Mouse (Mus musculus): ENCODE measurements around the gene Mink1. TPM values are rescaled to one million over a fixed set of nuclear protein-coding genes. Genes with fewer than 3 reads are reported as not detected.

Gene Mink1
- polyA plus RNA-seq, 1 experiment from 2014 or later = 17.7 TPM

GRCm38 (mm10) chr11:70630129-70630528 is 67.4 kb downstream of the Mink1 start:
- Histone ChIP-seq H3K9ac (ENCODE audit: low read length) (no peak overlapping the region), H3K36me3 (ENCODE audit: control insufficient read depth, insufficient read depth, low read length) (no peaks in the 10 kb centered on the region), H3K4me1 (replicated peaks; ENCODE audit: control insufficient read depth, insufficient read depth, low read length) (no peaks in the 10 kb centered on the region), H3K4me3 (ENCODE audit: low read depth, low read length) (no peak overlapping the region), H3K4me2 (ENCODE audit: low read depth, low read length, severe bottlenecking) (no peak overlapping the region), H3K27me3 (ENCODE audit: control insufficient read depth, insufficient read depth, low read length) (no peaks in the 10 kb centered on the region), H3K9me3 (ENCODE audit: control insufficient read depth, low read length) (no peaks in the 10 kb centered on the region), H3K27ac (ENCODE audit: low read depth, low read length) (no peak overlapping the region)
- 76% methylated on average over 7 of the region's 7 CpGs for WGBS
- DNase-seq (ENCODE audit: low spot score) (no peak), ATAC-seq (replicated peaks; ENCODE audit: low FRiP score) (no peak)

DNA sequence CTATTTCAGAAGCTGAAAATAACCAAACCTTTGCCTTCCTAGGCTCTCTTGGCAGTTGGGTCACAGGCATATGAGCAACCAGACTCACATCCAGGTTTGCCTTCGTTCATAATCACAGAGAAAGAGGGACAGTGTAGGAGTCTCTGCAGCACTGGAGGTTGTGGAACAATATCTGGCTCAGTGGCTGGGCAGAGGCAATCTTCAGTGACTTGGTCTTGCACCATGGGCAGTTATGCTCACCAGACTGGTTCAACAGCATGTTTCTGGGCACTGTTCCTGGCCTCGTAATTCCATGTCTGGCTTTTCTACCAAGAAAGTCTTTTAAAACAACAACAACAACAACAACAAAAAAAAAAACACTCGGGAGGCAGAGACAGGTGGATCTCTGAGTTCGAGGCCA is 72.9 kb downstream of the Mink1 start:
- Histone ChIP-seq H3K4me2 (ENCODE audit: low read depth, low read length, severe bottlenecking) (no peak overlapping the region), H3K9ac (ENCODE audit: low read length) (no peak overlapping the region), H3K27ac (ENCODE audit: low read depth, low read length) (no peak overlapping the region), H3K36me3 (ENCODE audit: control insufficient read depth, insufficient read depth, low read length) (no peaks in the 10 kb centered on the region), H3K4me3 (ENCODE audit: low read depth, low read length) (no peak overlapping the region), H3K27me3 (ENCODE audit: control insufficient read depth, insufficient read depth, low read length) (no peaks in the 10 kb centered on the region), H3K9me3 (ENCODE audit: control insufficient read depth, low read length) (no peaks in the 10 kb centered on the region), H3K4me1 (replicated peaks; ENCODE audit: control insufficient read depth, insufficient read depth, low read length) (no peaks in the 10 kb centered on the region)
- no peak for ATAC-seq (replicated peaks; ENCODE audit: low FRiP score)
- DNase-seq (ENCODE audit: low spot score) = no peak
- 84% methylated on average over 4 of the region's 4 CpGs for WGBS

DNA sequence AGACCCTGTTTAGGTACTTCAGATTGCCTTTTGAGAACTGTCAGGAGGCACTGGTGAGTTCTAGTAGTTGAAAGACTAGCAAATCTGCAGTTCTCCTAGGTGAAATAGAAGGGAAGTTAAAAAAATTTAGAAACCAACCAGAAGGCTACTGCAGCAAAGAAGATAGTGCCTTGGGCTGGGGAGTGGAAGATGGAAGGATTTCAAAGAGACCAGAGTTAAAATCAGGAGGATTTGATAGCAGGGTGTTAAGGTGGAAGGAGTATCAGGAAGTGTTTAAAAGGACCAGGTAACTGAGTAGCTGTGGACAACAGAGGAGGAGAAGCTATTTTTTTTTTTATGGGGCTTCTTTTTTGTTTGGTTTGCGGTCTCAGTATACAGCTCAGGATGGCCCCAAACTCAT is 75.1 kb downstream of the Mink1 start:
- Histone ChIP-seq H3K36me3 (ENCODE audit: control insufficient read depth, insufficient read depth, low read length) (no peaks in the 10 kb centered on the region), H3K4me3 (ENCODE audit: low read depth, low read length) (no peak overlapping the region), H3K9me3 (ENCODE audit: control insufficient read depth, low read length) (no peaks in the 10 kb centered on the region), H3K27me3 (ENCODE audit: control insufficient read depth, insufficient read depth, low read length) (no peaks in the 10 kb centered on the region), H3K27ac (ENCODE audit: low read depth, low read length) (no peak overlapping the region), H3K9ac (ENCODE audit: low read length) (no peak overlapping the region), H3K4me1 (replicated peaks; ENCODE audit: control insufficient read depth, insufficient read depth, low read length) (no peaks in the 10 kb centered on the region), H3K4me2 (ENCODE audit: low read depth, low read length, severe bottlenecking) (no peak overlapping the region)
- ATAC-seq (replicated peaks; ENCODE audit: low FRiP score) (no peak), DNase-seq (ENCODE audit: low spot score) (no peak)
- WGBS = 89% methylated on average over 1 of the region's 1 CpGs

GRCm38 (mm10) chr11:70638293-70638692 is 75.6 kb downstream of the Mink1 start:
- 82% methylated on average over 1 of the region's 1 CpGs for WGBS
- Histone ChIP-seq H3K36me3 (ENCODE audit: control insufficient read depth, insufficient read depth, low read length) (no peaks in the 10 kb centered on the region), H3K9me3 (ENCODE audit: control insufficient read depth, low read length) (no peaks in the 10 kb centered on the region), H3K9ac (ENCODE audit: low read length) (no peak overlapping the region), H3K4me2 (ENCODE audit: low read depth, low read length, severe bottlenecking) (no peak overlapping the region), H3K4me3 (ENCODE audit: low read depth, low read length) (no peak overlapping the region), H3K4me1 (replicated peaks; ENCODE audit: control insufficient read depth, insufficient read depth, low read length) (no peaks in the 10 kb centered on the region), H3K27me3 (ENCODE audit: control insufficient read depth, insufficient read depth, low read length) (no peaks in the 10 kb centered on the region), H3K27ac (ENCODE audit: low read depth, low read length) (no peak overlapping the region)
- DNase-seq (ENCODE audit: low spot score) = no peak
- ATAC-seq (replicated peaks; ENCODE audit: low FRiP score) = no peak

DNA sequence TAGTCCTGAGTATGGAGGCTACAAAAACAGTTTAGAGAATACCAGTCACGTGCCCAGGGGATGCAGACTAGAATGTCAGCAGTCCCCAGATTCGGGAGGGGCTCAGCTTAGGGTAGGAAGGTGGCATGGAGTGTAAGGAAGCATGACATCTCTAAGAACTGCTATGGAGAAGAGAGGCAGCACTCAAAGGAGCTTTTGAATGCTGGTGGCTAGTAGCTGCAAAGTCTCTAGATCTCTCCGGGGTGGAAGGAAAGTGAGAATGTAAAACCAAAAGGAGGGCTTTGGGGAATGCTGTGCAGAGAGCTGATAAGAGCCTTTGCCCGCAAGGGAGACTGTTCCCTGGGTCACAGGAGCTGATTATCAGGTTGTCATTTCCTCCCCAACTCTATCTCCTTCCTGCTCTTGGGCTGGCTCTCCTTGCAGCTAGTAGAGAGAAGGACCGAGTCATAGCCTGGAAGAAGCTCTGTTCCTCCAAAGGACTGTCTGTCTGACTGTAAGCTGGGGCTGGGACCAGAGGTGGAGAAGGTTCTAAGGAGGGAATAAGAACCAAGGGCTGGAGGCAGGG is 76.1 kb downstream of the Mink1 start, which contains the start of gene Gp1ba:
TSS of gene Gp1ba (plus strand) at position 409 of the 565 bp plus-strand sequence.
- H3K4me3 ChIP-seq (ENCODE audit: low read depth, low read length) = no peak within 1 kb of the TSS
- H3K9me3 ChIP-seq (ENCODE audit: control insufficient read depth, low read length) = no peaks in the 10 kb centered on the region
- H3K4me1 ChIP-seq (replicated peaks; ENCODE audit: control insufficient read depth, insufficient read depth, low read length) = no peaks in the 10 kb centered on the region
- WGBS = 58% methylated on average over 5 of the region's 5 CpGs
- H3K4me2 ChIP-seq (ENCODE audit: low read depth, low read length, severe bottlenecking) = no peak within 1 kb of the TSS
- H3K9ac ChIP-seq (ENCODE audit: low read length) = no peak within 1 kb of the TSS
- DNase-seq (ENCODE audit: low spot score) = no peak
- no peak within 1 kb of the TSS for H3K27ac ChIP-seq (ENCODE audit: low read depth, low read length)
- H3K27me3 ChIP-seq (ENCODE audit: control insufficient read depth, insufficient read depth, low read length) = no peaks in the 10 kb centered on the region
- no peaks in the 10 kb centered on the region for H3K36me3 ChIP-seq (ENCODE audit: control insufficient read depth, insufficient read depth, low read length)
- no peak for ATAC-seq (replicated peaks; ENCODE audit: low FRiP score)

DNA sequence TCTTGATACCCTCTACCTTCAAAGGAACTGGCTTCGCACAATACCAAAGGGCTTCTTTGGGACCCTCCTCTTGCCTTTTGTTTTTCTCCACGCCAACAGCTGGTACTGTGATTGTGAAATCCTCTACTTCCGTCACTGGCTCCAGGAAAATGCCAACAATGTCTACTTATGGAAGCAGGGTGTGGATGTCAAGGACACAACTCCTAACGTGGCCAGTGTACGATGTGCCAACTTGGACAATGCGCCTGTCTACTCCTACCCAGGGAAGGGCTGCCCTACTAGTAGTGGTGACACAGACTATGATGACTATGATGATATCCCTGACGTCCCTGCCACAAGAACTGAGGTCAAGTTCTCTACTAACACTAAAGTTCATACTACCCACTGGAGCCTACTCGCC is 77.3 kb downstream of the Mink1 start:
- Histone ChIP-seq H3K4me1 (replicated peaks; ENCODE audit: control insufficient read depth, insufficient read depth, low read length) (no peaks in the 10 kb centered on the region), H3K9me3 (ENCODE audit: control insufficient read depth, low read length) (no peaks in the 10 kb centered on the region), H3K4me2 (ENCODE audit: low read depth, low read length, severe bottlenecking) (no peak overlapping the region), H3K4me3 (ENCODE audit: low read depth, low read length) (no peak overlapping the region), H3K27me3 (ENCODE audit: control insufficient read depth, insufficient read depth, low read length) (no peaks in the 10 kb centered on the region), H3K36me3 (ENCODE audit: control insufficient read depth, insufficient read depth, low read length) (peaks cover 3% of the 10 kb centered on the region; the same call in 1 of the 2 replicates), H3K27ac (ENCODE audit: low read depth, low read length) (no peak overlapping the region), H3K9ac (ENCODE audit: low read length) (no peak overlapping the region)
- WGBS = 85% methylated on average over 8 of the region's 8 CpGs
- ATAC-seq (replicated peaks; ENCODE audit: low FRiP score) = no peak
- DNase-seq (ENCODE audit: low spot score) = no peak

- no peak overlapping the region for H3K27ac ChIP-seq (ENCODE audit: low read depth, low read length)
- no peak for ATAC-seq (replicated peaks; ENCODE audit: low FRiP score)
- 88% methylated on average over 7 of the region's 7 CpGs for WGBS
Observed at GRCm38 (mm10) chr11:70641241-70641640, 78.6 kb downstream of the Mink1 start.

GRCm38 (mm10) chr11:70643051-70643450 is 80.4 kb downstream of the Mink1 start:
- Histone ChIP-seq H3K4me3 (ENCODE audit: low read depth, low read length) (no peak overlapping the region), H3K9ac (ENCODE audit: low read length) (no peak overlapping the region), H3K9me3 (ENCODE audit: control insufficient read depth, low read length) (no peaks in the 10 kb centered on the region), H3K4me2 (ENCODE audit: low read depth, low read length, severe bottlenecking) (no peak overlapping the region), H3K27ac (ENCODE audit: low read depth, low read length) (no peak overlapping the region), H3K36me3 (ENCODE audit: control insufficient read depth, insufficient read depth, low read length) (peaks cover 3% of the 10 kb centered on the region; the same call in 1 of the 2 replicates), H3K4me1 (replicated peaks; ENCODE audit: control insufficient read depth, insufficient read depth, low read length) (peaks cover 11% of the 10 kb centered on the region; the same call in 1 of the 2 replicates), H3K27me3 (ENCODE audit: control insufficient read depth, insufficient read depth, low read length) (no peaks in the 10 kb centered on the region)
- 91% methylated on average over 6 of the region's 6 CpGs for WGBS
- DNase-seq (ENCODE audit: low spot score) (no peak), ATAC-seq (replicated peaks; ENCODE audit: low FRiP score) (no peak)

More at GRCm38 (mm10) chr11:70641241-70641640, 78.6 kb downstream of the Mink1 start:
- Histone ChIP-seq H3K4me2 (ENCODE audit: low read depth, low read length, severe bottlenecking) (no peak overlapping the region), H3K27me3 (ENCODE audit: control insufficient read depth, insufficient read depth, low read length) (no peaks in the 10 kb centered on the region), H3K4me1 (replicated peaks; ENCODE audit: control insufficient read depth, insufficient read depth, low read length) (peaks cover 6% of the 10 kb centered on the region; the same call in 1 of the 2 replicates), H3K9me3 (ENCODE audit: control insufficient read depth, low read length) (no peaks in the 10 kb centered on the region), H3K4me3 (ENCODE audit: low read depth, low read length) (no peak overlapping the region), H3K9ac (ENCODE audit: low read length) (no peak overlapping the region), H3K36me3 (ENCODE audit: control insufficient read depth, insufficient read depth, low read length) (peaks cover 3% of the 10 kb centered on the region; the same call in 1 of the 2 replicates)
- no peak for DNase-seq (ENCODE audit: low spot score)

DNA sequence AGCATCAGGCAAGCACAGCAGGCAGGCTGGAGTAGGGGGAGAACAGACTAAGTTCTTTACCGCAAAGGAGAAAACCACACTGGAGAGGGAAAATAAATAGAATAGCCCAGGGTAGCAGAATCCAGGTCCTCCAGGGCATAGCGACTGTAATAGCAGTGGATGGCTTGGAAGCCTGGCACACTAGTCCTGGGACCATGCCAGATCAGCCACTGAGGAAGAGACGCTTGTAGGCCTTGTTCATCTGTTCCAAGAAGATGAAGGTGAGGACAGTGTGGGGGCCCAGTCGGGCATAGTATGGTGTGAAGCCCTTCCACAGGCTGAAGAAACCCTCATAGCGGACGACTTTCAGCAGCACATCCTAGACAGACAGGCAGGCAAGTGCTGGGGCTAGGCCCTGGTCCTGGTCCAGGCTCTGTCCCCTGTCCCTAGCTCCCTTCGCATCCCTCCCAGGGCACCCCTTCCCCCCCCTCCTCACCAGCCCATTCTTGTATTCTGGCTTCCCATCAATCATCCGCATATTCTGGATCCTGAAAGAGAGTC is 82.0 kb downstream of the Mink1 start:
- H3K36me3 ChIP-seq (ENCODE audit: control insufficient read depth, insufficient read depth, low read length) = peaks cover 9% of the 10 kb centered on the region
- H3K9me3 ChIP-seq (ENCODE audit: control insufficient read depth, low read length) = no peaks in the 10 kb centered on the region
- no peaks in the 10 kb centered on the region for H3K27me3 ChIP-seq (ENCODE audit: control insufficient read depth, insufficient read depth, low read length)
- H3K4me3 ChIP-seq (ENCODE audit: low read depth, low read length) = no peak overlapping the region
- H3K4me1 ChIP-seq (replicated peaks; ENCODE audit: control insufficient read depth, insufficient read depth, low read length) = peaks cover 16% of the 10 kb centered on the region; the same call in 1 of the 2 replicates
- no peak overlapping the region for H3K9ac ChIP-seq (ENCODE audit: low read length)
- no peak overlapping the region for H3K27ac ChIP-seq (ENCODE audit: low read depth, low read length)
- WGBS = 97% methylated on average over 8 of the region's 8 CpGs
- DNase-seq (ENCODE audit: low spot score) (peak; percentile 50), ATAC-seq (replicated peaks; ENCODE audit: low FRiP score) (no peak)
- H3K4me2 ChIP-seq (ENCODE audit: low read depth, low read length, severe bottlenecking) = no peak overlapping the region
